Mouse (Mus musculus) embryonic facial prominence, embryonic 15.5 days (tissue): ENCODE data around the gene Klhl20. TPM values are rescaled to one million over a fixed set of nuclear protein-coding genes. Genes with fewer than 3 reads are reported as not detected.
"Not testable (repeated sequence)": the region's sequence is repeated elsewhere in the genome, so short reads cannot be mapped to it uniquely, and the experiment has no call there.

ENCODE experiments used
- ATAC-seq: fragments of 200-750 bp; cut with Nextera tagmentation; 2 replicates; pipeline ENCODE4 v1.8.0; 2017; ENCODE audit warnings: low read depth, moderate TSS enrichment; ENCODE audit not compliant: insufficient number of reproducible peaks, low FRiP score, low TSS enrichment
- H3K27ac ChIP-seq: fragments of 300-500 bp; sonication (generic); replicated peaks from 2 replicates; pipeline ENCODE4 v1.5.1; 2015; ENCODE audit warnings: mild to moderate bottlenecking, inconsistent platforms
- H3K27me3 ChIP-seq: fragments of 300-500 bp; sonication (generic); 2 replicates; pipeline ENCODE4 v1.6.1; 2015; ENCODE audit warnings: inconsistent platforms
- H3K36me3 ChIP-seq: fragments of 300-500 bp; sonication (generic); 2 replicates; pipeline ENCODE4 v1.6.1; 2015; ENCODE audit warnings: mild to moderate bottlenecking, inconsistent platforms
- H3K4me1 ChIP-seq: fragments of 300-500 bp; sonication (generic); 2 replicates; pipeline ENCODE4 v1.6.1; 2015; ENCODE audit warnings: inconsistent platforms
- H3K4me2 ChIP-seq: fragments of 300-500 bp; sonication (generic); replicated peaks from 2 replicates; pipeline ENCODE4 v1.6.1; 2015; ENCODE audit warnings: mild to moderate bottlenecking, inconsistent platforms
- H3K4me3 ChIP-seq: fragments of 300-500 bp; sonication (generic); replicated peaks from 2 replicates; pipeline ENCODE4 v1.5.1; 2015; ENCODE audit warnings: mild to moderate bottlenecking, inconsistent platforms
- H3K9ac ChIP-seq: fragments of 300-500 bp; sonication (generic); 2 replicates; pipeline ENCODE4 v1.6.1; 2015; ENCODE audit warnings: inconsistent platforms
- H3K9me3 ChIP-seq: fragments of 300-500 bp; sonication (generic); replicated peaks from 2 replicates; pipeline ENCODE4 v1.6.1; 2016; ENCODE audit warnings: inconsistent platforms
- WGBS: fragments of 180-500 bp; shearing (Covaris S2); methylation state at CpG from one replicate; pipeline ENCODE4 v1.1.7; 2015; 5-methylcytosine and 5-hydroxymethylcytosine counted together
- polyA plus RNA-seq: library from polyadenylated mRNA; unstranded; fragments of >200 nt; fragmentation: Nextera tagmentation; extraction: Ambion mirVana; gene quantifications from 2 replicates; pipeline ENCODE4 v1.2.1, GENCODE M21; 2015

Gene Klhl20
- 17.2 and 18.8 TPM in 2 replicates for polyA plus RNA-seq

GRCm38 (mm10) chr1:161130726-161131664 is at the start of gene Klhl20:
Klhl20 (minus strand) TSS chr1:161131511.
- H3K4me3 ChIP-seq: peak within 1 kb of the TSS; percentile 83
- H3K4me1 ChIP-seq: peaks cover 9% of the 10 kb centered on the region
- ATAC-seq: peak; percentile 89
- no peaks in the 10 kb centered on the region for H3K9me3 ChIP-seq
- peaks cover 5% of the 10 kb centered on the region; the same call in 1 of the 2 replicates for H3K36me3 ChIP-seq
- H3K4me2 ChIP-seq: peak within 1 kb of the TSS; percentile 74
- 2% methylated on average over 41 of the region's 41 CpGs for WGBS
- no peaks in the 10 kb centered on the region; the same call in 1 of the 2 replicates for H3K27me3 ChIP-seq
- H3K27ac ChIP-seq: peak within 1 kb of the TSS; percentile 90
- peak within 1 kb of the TSS; percentile 87 for H3K9ac ChIP-seq

DNA sequence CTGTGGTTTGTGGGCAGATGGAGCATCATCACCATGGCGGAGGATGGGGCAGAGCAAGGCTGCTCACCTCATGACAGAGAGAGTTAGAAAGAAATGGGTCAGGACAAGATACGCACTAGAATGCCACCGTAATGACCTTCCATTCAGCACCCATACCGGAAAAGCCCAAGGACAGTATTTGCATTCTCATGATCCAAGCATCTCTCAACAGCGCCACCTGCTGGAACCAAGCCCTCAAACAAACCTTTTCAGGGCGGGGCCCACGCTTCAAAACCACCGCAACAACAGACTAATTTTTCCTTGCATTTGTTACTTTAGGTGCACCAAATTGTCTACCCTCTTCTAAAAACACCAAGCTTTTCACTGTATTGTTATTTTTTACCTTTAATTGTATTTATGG is 49.4 kb upstream of the Klhl20 start:
- Histone ChIP-seq H3K4me2 (no peak overlapping the region), H3K27me3 (no peaks in the 10 kb centered on the region), H3K4me1 (0 out of 2 replicates have a peak, but pooled peaks cover 3% of the 10 kb centered on the region), H3K9ac (no peak overlapping the region), H3K4me3 (no peak overlapping the region), H3K9me3 (0 out of 2 replicates have a peak, but pooled peaks cover 5% of the 10 kb centered on the region), H3K36me3 (no peaks in the 10 kb centered on the region), H3K27ac (no peak overlapping the region)
- no peak for ATAC-seq
- WGBS: 49% methylated on average over 8 of the region's 8 CpGs

DNA sequence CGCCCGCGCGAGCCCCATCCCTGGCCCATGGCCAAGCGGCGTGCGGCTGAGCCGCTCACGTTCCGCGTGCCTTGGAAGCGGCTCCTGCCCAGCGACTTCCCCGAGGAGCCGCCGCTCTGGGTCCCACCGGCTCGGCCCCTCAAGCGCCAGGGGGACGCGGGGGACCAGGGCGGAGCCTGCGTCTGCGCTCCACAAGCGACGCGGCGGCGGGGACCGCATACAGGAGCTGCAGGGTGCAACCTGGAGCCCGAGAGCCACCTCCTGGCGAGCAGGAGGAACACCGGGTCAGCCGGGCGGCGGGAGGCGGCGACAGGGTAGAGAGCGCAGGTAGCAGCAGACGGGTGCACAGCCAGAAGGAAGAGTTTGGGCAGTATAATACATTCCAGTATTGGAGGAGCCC is 39.3 kb upstream of the Klhl20 start:
- peak overlapping the region; percentile 54 for H3K4me3 ChIP-seq
- no peak overlapping the region for H3K27ac ChIP-seq
- no peak overlapping the region for H3K9ac ChIP-seq
- H3K27me3 ChIP-seq: peaks cover 17% of the 10 kb centered on the region
- no peaks in the 10 kb centered on the region for H3K36me3 ChIP-seq
- peak overlapping the region; percentile 85 for H3K4me2 ChIP-seq
- no peaks in the 10 kb centered on the region for H3K9me3 ChIP-seq
- WGBS: under 1% methylated on average over 40 of the region's 40 CpGs
- ATAC-seq: peak; percentile 70
- no peaks in the 10 kb centered on the region for H3K4me1 ChIP-seq

GRCm38 (mm10) chr1:161160266-161160665 is 29.0 kb upstream of the Klhl20 start:
- no peaks in the 10 kb centered on the region for H3K9me3 ChIP-seq
- no peak for ATAC-seq
- WGBS: 46% methylated on average over 4 of the region's 4 CpGs
- H3K27me3 ChIP-seq: no peaks in the 10 kb centered on the region
- no peak overlapping the region for H3K4me2 ChIP-seq
- H3K9ac ChIP-seq: no peak overlapping the region
- no peak overlapping the region for H3K27ac ChIP-seq
- no peaks in the 10 kb centered on the region for H3K4me1 ChIP-seq
- no peak overlapping the region for H3K4me3 ChIP-seq
- no peaks in the 10 kb centered on the region for H3K36me3 ChIP-seq

GRCm38 (mm10) chr1:161159214-161159613 is 27.9 kb upstream of the Klhl20 start, which contains the start of gene Tex50:
Tex50 (minus strand) TSS chr1:161159314.
- H3K9ac ChIP-seq: no peak within 1 kb of the TSS
- no peaks in the 10 kb centered on the region for H3K9me3 ChIP-seq
- no peak within 1 kb of the TSS for H3K4me3 ChIP-seq
- ATAC-seq: no peak
- no peaks in the 10 kb centered on the region for H3K36me3 ChIP-seq
- 88% methylated on average over 3 of the region's 3 CpGs for WGBS
- no peak within 1 kb of the TSS for H3K4me2 ChIP-seq
- no peak within 1 kb of the TSS for H3K27ac ChIP-seq
- H3K27me3 ChIP-seq: no peaks in the 10 kb centered on the region
- no peaks in the 10 kb centered on the region for H3K4me1 ChIP-seq

- Histone ChIP-seq H3K9ac (no peak overlapping the region), H3K27me3 (no peaks in the 10 kb centered on the region), H3K4me2 (no peak overlapping the region), H3K4me1 (no peaks in the 10 kb centered on the region), H3K9me3 (no peaks in the 10 kb centered on the region), H3K27ac (no peak overlapping the region), H3K4me3 (no peak overlapping the region), H3K36me3 (no peaks in the 10 kb centered on the region)
- 78% methylated on average over 10 of the region's 10 CpGs for WGBS
- no peak for ATAC-seq
These were observed 25.2 kb upstream of the Klhl20 start for GRCm38 (mm10) chr1:161156546-161156945.

GRCm38 (mm10) chr1:161151098-161151497 is 19.8 kb upstream of the Klhl20 start:
- no peak overlapping the region for H3K9ac ChIP-seq

GRCm38 (mm10) chr1:161147888-161148287 is 16.6 kb upstream of the Klhl20 start:
- H3K27ac ChIP-seq: no peak overlapping the region
- no peak overlapping the region for H3K4me2 ChIP-seq
- no peak overlapping the region for H3K4me3 ChIP-seq
- no peaks in the 10 kb centered on the region for H3K27me3 ChIP-seq
- no peaks in the 10 kb centered on the region for H3K9me3 ChIP-seq
- no peak for ATAC-seq
- no peak overlapping the region for H3K9ac ChIP-seq
- no peaks in the 10 kb centered on the region for H3K36me3 ChIP-seq
- 74% methylated on average over 2 of the region's 2 CpGs for WGBS
- H3K4me1 ChIP-seq: no peaks in the 10 kb centered on the region

More at GRCm38 (mm10) chr1:161151098-161151497, 19.8 kb upstream of the Klhl20 start:
- Histone ChIP-seq H3K4me2 (no peak overlapping the region), H3K36me3 (no peaks in the 10 kb centered on the region), H3K27me3 (no peaks in the 10 kb centered on the region), H3K4me1 (no peaks in the 10 kb centered on the region), H3K9me3 (no peaks in the 10 kb centered on the region), H3K27ac (no peak overlapping the region), H3K4me3 (no peak overlapping the region)
- no peak for ATAC-seq
- 70% methylated on average over 6 of the region's 6 CpGs for WGBS

- not testable (repeated sequence) for H3K9ac ChIP-seq, H3K4me2 ChIP-seq, ATAC-seq, H3K9me3 ChIP-seq, H3K4me1 ChIP-seq, H3K36me3 ChIP-seq, H3K27me3 ChIP-seq, H3K4me3 ChIP-seq, H3K27ac ChIP-seq
- WGBS: 84% methylated on average over 8 of the region's 8 CpGs
These were observed 14.3 kb upstream of the Klhl20 start for GRCm38 (mm10) chr1:161145611-161146010.

GRCm38 (mm10) chr1:161143216-161143615 is 11.9 kb upstream of the Klhl20 start:
- H3K36me3 ChIP-seq: no peaks in the 10 kb centered on the region

DNA sequence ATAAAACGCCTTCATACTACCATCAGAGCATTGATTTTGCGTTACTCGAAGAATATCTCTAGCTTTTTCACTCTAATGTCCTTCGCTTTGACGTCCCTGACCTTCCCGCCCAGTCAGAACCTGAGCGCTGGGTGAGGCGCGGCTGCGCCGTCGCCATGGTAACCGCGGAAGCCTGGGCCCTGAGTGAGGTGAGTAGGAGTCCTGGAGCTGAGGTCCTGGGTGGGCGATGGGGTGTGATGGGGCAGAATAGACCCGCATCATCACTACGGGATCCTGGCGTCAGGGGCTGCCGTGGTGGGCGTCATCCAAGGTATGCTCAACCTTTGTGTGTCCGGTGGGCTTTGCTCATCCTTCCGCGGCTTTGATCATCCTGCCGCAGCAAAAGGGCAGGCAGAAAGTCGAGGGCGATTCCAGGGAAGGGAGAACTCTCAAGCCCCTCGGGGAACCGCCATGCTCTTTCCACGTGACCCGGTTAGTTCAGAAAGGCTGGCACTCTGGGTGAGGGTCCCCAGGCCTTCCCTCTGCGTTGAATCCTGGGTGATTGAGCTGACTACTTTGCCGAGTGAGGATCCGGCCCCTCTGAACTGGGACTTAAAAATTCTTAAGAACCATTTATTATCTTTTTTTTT is 11.3 kb upstream of the Klhl20 start, which contains the start of gene Ankrd45:
Gene Ankrd45, plus strand, starts transcription at position 161 of the 629 bp plus-strand sequence.
- WGBS: 7% methylated on average over 33 of the region's 33 CpGs
- Histone ChIP-seq H3K4me3 (peak within 1 kb of the TSS; percentile 41), H3K27ac (no peak within 1 kb of the TSS), H3K9ac (0 out of 2 replicates have a peak within 1 kb of the TSS, but pooled peaks have one; percentile 16), H3K36me3 (no peaks in the 10 kb centered on the region), H3K27me3 (no peaks in the 10 kb centered on the region), H3K4me1 (peaks cover 5% of the 10 kb centered on the region; the same call in 1 of the 2 replicates), H3K4me2 (peak within 1 kb of the TSS; percentile 70), H3K9me3 (no peaks in the 10 kb centered on the region)
- ATAC-seq: peak; percentile 85

More at GRCm38 (mm10) chr1:161143216-161143615, 11.9 kb upstream of the Klhl20 start:
- H3K9ac ChIP-seq: no peak overlapping the region
- H3K9me3 ChIP-seq: no peaks in the 10 kb centered on the region
- no peak overlapping the region for H3K27ac ChIP-seq
- no peaks in the 10 kb centered on the region for H3K27me3 ChIP-seq
- H3K4me1 ChIP-seq: peaks cover 5% of the 10 kb centered on the region; the same call in 1 of the 2 replicates
- no peak for ATAC-seq
- peak overlapping the region; percentile 41; the same call in 1 of the 2 replicates for H3K4me3 ChIP-seq
- peak overlapping the region; percentile 70; the same call in 1 of the 2 replicates for H3K4me2 ChIP-seq
- 86% methylated on average over 7 of the region's 7 CpGs for WGBS
